Mouse (Mus musculus) cerebellum, adult 9-10 months (tissue): ENCODE measurements at regions not wholly inside any gene's neighbourhood (a gene's known extent, or its start where the extent isn't known, plus 50 kb on each side); places are given as distances from the start of the nearest gene placed in this dataset.

Experiments
- DNase-seq: peaks from one replicate; pipeline ENCODE4 v3.0.0; 2022

- DNase-seq: no peak
These were observed 294.2 kb upstream of the Gria1 start for GRCm38 (mm10) chr11:56716953-56717352.

DNA sequence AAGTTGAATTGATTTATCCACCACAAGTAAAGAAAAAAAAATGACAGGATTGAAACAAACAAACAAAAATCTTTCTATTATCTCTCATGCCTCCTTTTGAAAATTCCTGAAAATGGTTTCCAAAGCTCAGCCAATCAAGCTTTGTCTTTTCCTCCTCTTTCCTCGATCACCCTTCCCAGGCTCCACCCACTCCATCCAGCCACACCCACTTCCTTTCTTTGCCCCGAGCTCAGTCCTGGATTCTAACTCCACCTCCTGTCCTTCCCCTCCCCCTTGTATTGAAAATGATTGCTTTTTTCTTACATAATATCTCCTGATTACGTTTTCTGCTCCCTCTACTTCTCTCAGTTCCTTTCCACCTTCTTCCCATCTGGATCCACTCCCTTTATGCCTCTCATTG, 286.0 kb upstream of the Gria1 start:
- DNase-seq: no peak

GRCm38 (mm10) chr11:56726161-56726560, 285.0 kb upstream of the Gria1 start:
- DNase-seq: no peak

DNA sequence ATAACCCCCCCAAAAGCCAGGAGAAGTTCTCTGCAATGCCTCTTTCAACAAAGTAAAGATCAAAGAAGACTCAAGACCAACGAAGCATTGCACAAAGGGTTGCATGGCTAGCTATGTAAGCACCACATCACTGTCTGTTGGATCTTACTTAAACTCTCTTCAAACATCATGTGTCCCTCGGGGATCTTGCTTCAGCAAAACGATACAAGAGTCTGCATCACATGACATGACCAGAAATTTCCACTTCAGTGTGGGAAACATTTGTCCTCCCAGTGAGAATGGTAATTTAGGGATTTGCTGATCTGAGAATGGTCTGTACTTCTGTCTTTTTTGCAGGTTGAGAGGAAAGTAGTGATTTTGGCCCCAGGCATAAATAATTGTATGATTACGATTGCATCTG, 283.6 kb upstream of the Gria1 start:
- no peak for DNase-seq

- DNase-seq: no peak
These were observed 282.8 kb upstream of the Gria1 start for GRCm38 (mm10) chr11:56728204-56729002.

DNA sequence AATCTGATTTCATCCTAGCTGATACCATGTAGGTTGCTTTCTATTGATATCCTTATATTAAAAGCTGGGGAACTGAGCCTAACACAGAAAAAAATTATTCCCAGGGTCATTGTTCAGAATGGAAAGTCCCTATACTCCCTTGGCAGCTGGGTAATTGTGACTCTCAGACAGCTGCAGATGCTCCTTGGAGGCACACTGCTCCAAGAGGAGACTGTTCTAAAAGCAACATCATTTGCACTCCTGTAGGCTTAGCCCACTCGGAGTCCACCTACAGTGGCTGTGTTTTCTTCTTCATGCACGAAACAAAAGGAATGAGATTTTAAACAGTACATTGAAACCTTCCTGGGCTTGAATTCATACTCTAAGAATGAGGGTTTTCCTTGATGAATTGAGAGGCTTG, 269.3 kb upstream of the Gria1 start:
- DNase-seq: no peak

DNA sequence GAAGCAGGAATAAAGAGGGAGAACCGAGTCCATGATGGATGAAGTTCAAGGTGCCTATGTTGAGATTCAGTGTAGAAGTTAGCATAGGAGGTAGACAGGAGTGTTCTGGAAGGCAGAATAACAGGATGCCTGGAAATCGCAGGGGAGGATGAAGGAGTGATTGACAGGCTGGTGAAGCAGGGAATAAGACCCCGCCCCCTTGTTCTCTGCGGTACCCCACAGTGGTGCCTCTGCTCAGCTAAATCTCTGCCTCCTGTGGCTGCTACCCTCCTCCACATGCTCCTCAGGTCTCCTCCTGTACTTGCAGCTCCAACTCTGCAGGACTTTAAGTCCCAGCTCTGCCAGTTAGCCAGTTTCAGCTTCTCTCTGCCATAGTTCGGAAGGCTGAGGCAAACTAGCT, 261.2 kb upstream of the Gria1 start:
- no peak for DNase-seq

- DNase-seq: no peak
These were observed 260.5 kb upstream of the Gria1 start for GRCm38 (mm10) chr11:56750639-56751038.

DNA sequence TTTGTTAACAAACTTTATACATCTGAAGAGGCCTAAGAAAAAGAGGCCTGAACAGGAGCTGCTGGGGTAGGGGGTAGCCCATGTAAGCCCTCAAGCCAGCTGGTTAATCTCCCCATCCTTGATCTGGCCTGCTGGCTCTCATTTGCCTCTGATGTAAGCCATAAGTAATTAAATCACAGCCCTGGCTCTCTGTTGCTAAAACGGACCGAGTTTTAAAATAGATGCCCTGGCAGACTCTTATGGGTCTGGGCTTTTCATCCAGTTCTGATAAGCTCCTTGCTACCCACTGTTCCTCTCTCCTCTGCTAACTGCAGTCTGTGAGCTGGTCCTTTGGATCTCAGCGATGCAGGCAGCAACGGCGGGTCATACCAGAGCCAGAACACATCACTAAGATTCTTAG, 259.3 kb upstream of the Gria1 start:
- no peak for DNase-seq

- peak; percentile 7 for DNase-seq
These were observed 257.5 kb upstream of the Gria1 start for GRCm38 (mm10) chr11:56753699-56754098.

- no peak for DNase-seq
These were observed 250.7 kb upstream of the Gria1 start for GRCm38 (mm10) chr11:56760474-56760873.

GRCm38 (mm10) chr11:56762467-56763120, 248.6 kb upstream of the Gria1 start:
- no peak for DNase-seq

DNA sequence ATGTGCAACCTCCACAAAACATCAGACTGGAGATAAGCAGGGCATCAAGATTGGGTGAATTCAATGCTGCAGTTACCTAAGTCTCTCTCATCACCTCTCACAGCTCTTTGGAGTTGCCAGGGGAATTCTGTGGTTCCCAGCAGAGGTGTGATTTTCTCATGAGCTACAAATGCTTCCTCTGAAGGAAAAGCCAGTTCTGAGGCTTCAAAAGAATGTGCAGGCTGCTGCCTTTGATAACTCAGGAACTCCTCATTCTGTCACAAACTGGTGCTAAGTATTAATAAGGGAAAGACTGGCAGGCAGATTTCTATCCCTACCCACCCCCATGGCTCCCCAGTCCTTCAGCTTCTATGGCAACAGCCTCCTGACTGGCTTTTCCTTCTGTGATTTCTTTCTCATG, 243.8 kb upstream of the Gria1 start:
- no peak for DNase-seq

- no peak for DNase-seq
These were observed 224.8 kb upstream of the Gria1 start for GRCm38 (mm10) chr11:56786351-56786750.

DNA sequence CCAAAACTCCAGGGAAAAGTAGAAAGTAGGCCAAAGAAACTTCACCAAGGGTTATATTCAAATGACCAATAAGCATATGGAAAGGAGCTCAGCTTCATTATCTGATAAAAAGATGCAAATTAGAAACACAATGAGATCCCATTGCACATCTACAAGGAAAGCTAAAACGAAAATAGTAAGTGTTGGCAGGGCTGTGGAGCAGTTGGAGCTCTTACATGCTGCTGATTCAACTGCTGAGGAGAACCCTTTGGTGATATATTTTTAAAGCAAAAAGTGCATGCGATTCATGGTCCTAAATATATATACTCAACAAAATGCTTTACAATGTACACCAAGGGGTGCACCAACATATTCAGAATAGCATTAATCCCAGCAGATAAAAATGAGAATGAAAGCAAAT, 218.5 kb upstream of the Gria1 start:
- DNase-seq: no peak

DNA sequence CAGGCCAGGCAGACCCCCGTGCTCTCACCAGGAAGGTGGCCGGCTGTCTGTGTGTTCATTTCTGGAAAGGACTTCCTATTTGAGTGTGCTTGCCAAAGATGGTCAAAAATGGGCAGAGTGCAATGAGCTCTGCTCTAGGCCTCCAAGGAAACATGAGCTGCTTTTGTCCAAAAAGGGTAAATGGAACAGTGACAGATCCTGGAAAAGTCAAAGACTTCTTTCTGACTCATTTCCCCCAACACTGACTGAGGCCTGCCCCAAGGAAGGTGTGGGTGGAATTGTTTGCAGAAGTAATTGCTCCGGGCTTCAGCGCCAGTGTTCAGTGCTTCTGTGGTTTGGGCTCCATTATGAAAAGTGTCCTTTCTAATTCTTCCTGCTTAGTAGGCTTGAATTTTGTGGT, 203.9 kb upstream of the Gria1 start:
- DNase-seq: no peak

DNA sequence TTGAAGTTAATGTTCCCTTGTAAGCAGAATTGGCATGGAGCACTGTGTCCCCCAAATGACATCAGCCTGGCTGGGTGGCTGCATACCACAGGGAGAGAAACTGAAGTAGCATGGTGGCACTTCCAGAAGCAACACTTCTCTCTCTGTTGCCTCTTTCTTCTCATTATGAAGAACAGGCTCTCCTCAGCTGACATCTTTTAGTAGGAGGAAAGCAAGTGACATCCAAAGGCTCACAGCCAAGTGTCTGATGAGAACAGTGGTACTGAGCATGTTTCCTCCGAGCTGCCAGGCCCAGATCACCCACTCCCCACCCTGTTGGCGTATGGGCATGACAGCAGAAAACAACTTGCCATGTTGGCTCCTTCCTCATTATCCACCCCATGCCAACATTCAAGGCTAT, 201.0 kb upstream of the Gria1 start:
- no peak for DNase-seq

- DNase-seq: no peak
These were observed 199.1 kb upstream of the Gria1 start for GRCm38 (mm10) chr11:56812121-56812520.

DNA sequence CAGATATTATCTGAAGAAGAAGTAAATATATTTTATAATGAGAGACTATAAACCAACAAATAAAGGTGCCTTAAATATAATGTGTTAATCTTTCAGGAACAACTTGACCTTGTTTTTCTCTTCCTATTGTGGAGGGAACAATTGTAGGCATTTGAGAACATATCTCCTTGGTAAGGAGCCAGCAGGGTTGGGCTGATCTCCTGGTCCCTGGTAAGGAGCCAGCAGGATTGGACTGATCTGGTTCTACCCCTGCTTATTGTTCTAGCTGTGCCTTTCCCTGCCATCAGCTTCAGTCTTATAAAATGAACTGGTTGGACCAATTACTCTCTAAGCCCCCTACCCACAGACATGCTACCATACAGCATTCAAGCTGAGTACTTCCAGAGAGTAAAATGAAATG, 187.7 kb upstream of the Gria1 start:
- no peak for DNase-seq

- DNase-seq: no peak
These were observed 183.7 kb upstream of the Gria1 start for GRCm38 (mm10) chr11:56827499-56827898.

DNA sequence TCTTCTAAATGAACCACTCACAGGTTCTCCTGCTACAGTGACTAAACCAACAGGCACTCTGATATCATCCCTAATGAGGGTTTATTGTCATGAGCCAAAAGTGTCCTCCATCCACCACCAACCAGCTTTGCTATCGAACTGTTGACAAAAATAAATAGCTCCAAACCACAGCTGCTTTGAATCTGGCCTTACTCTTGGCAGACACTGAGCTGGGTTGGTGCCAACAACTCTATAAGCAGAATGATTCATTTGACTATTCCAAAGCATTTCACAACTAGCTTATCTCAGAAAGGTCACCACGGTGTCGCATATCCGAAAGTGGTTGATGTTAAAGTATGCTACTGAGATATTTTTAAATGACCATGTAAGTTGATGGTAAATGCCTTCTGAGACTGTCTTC, 148.5 kb upstream of the Gria1 start:
- peak; percentile 1 for DNase-seq

DNA sequence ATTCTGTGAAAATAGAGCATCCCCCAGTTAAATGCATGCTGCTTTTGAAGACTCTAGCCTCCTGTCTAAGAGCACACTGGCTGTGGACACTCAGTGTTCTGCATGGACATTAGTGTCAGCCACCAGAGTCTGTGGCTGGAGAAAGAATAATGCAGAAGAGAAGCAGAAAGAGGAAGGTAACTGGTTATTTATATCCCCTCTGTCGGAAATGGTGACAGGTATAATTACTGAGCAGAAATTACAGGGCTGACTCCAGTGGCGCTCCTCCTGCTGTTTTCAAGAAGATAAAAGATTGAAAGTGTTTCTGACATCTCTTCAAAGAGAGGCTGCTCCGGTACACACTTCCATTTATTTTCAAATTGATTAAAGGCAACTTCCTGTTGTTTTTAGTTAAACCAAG, 139.5 kb upstream of the Gria1 start:
- DNase-seq: no peak

DNA sequence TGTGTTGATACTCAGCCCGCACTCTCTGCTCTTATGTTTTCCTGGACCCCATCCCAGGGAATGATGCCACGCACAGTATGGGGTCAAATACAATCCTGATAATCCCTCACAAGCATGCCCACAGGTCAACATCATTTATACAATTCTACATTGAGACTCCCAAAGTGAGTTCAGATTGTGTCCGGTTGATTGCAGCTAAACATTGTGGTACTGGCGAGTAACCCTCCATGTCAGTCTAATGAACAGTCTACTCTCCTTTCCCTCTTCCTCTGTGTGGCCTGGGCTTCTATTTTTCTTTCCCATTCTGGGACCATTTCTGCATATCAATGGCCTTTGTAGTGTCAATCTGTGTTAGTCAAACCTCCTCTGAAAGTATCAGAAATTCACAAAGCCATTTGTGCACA, 112.6 kb upstream of the Gria1 start:
- no peak for DNase-seq

- no peak for DNase-seq
These were observed 110.0 kb upstream of the Gria1 start for GRCm38 (mm10) chr11:56901201-56901600.

- DNase-seq: peak; percentile 9
These were observed 85.8 kb upstream of the Gria1 start for GRCm38 (mm10) chr11:56925368-56925896.
